Mouse (Mus musculus) megakaryocyte, embryonic 14.5 days (primary cell): ENCODE data around the gene Gm3250. TPM values are rescaled to one million over a fixed set of nuclear protein-coding genes. Genes with fewer than 3 reads are reported as not detected.
"Not testable (repeated sequence)": the region's sequence is repeated elsewhere in the genome, so short reads cannot be mapped to it uniquely, and the experiment has no call there.

Experiments used
- H3K27me3 ChIP-seq: replicated peaks from 2 replicates; pipeline ENCODE3; 2012; ENCODE audit warnings: inconsistent platforms
- H3K36me3 ChIP-seq: replicated peaks from 2 replicates; pipeline ENCODE3; 2012; ENCODE audit warnings: low read length, inconsistent platforms, mixed read lengths
- H3K4me1 ChIP-seq: 2 replicates; pipeline ENCODE4 v1.6.1; 2012; ENCODE audit warnings: inconsistent platforms
- H3K4me3 ChIP-seq: replicated peaks from 2 replicates; pipeline ENCODE3; 2012; ENCODE audit warnings: moderate library complexity, mild to moderate bottlenecking, inconsistent platforms
- H3K9me3 ChIP-seq: 2 replicates; pipeline ENCODE4 v1.6.1; 2012; ENCODE audit warnings: inconsistent platforms
- FLI1 ChIP-seq: IDR thresholded peaks from 2 replicates; pipeline ENCODE4 v1.6.1; 2012; ENCODE audit warnings: low read length, inconsistent platforms, mixed read lengths
- GATA1 ChIP-seq: IDR thresholded peaks from 3 replicates; pipeline ENCODE4 v1.6.1; 2012; ENCODE audit warnings: mixed read lengths, low read length, inconsistent platforms, borderline replicate concordance
- polyA plus RNA-seq: library from polyadenylated mRNA; stranded (reverse); fragments of >175 nt; gene quantifications from 2 replicates; pipeline ENCODE4 v1.2.3, GENCODE M21; 2012; ENCODE audit warnings: low replicate concordance; ENCODE audit not compliant: insufficient read depth

The Gm3250 gene
- polyA plus RNA-seq, 1 experiment, result not detected

- Histone ChIP-seq H3K4me3 (no peak overlapping the region), H3K4me1 (peaks cover 42% of the 10 kb centered on the region), H3K36me3 (no peaks in the 10 kb centered on the region), H3K27me3 (peaks cover 35% of the 10 kb centered on the region), H3K9me3 (no peaks in the 10 kb centered on the region)
- TF ChIP-seq FLI1 (no peak), GATA1 (no peak)
These were observed 15.3 kb upstream of the Gm3250 start for GRCm38 (mm10) chr10:77797677-77798076.

- TF ChIP-seq FLI1 (no peak), GATA1 (no peak)
- peaks cover 33% of the 10 kb centered on the region for H3K27me3 ChIP-seq
- H3K4me1 ChIP-seq, result peaks cover 34% of the 10 kb centered on the region
- H3K9me3 ChIP-seq, result no peaks in the 10 kb centered on the region
- H3K36me3 ChIP-seq, result no peaks in the 10 kb centered on the region
- no peak within 1 kb of the TSS for H3K4me3 ChIP-seq
These were observed 12.6 kb upstream of the Gm3250 start, which contains the start of gene Gm9639 for GRCm38 (mm10) chr10:77794976-77795375. Gm9639 (minus strand) TSS chr10:77795076.

- Histone ChIP-seq H3K4me3 (no peak overlapping the region), H3K27me3 (peaks cover 9% of the 10 kb centered on the region), H3K4me1 (no peaks in the 10 kb centered on the region), H3K36me3 (no peaks in the 10 kb centered on the region), H3K9me3 (no peaks in the 10 kb centered on the region)
- no peak for TF ChIP-seq FLI1
- no peak for TF ChIP-seq GATA1
These were observed 6.3 kb upstream of the Gm3250 start for GRCm38 (mm10) chr10:77788621-77789020.

GRCm38 (mm10) chr10:77787876-77788275 is 5.5 kb upstream of the Gm3250 start, which contains the start of gene Gm7137:
Gm7137 (minus strand) TSS chr10:77788200.
- not testable (repeated sequence) for H3K9me3 ChIP-seq, H3K36me3 ChIP-seq, H3K27me3 ChIP-seq

GRCm38 (mm10) chr10:77783396-77783795 is 1.1 kb upstream of the Gm3250 start:
- H3K36me3 ChIP-seq, H3K4me1 ChIP-seq, H3K4me3 ChIP-seq, H3K27me3 ChIP-seq, H3K9me3 ChIP-seq: not testable (repeated sequence)

More at GRCm38 (mm10) chr10:77787876-77788275, 5.5 kb upstream of the Gm3250 start, which contains the start of gene Gm7137:
- not testable (repeated sequence) for H3K4me1 ChIP-seq, H3K4me3 ChIP-seq

- H3K36me3 ChIP-seq, H3K9me3 ChIP-seq, H3K27me3 ChIP-seq, H3K4me3 ChIP-seq, H3K4me1 ChIP-seq: not testable (repeated sequence)
These were observed 5.5 kb downstream of the Gm3250 start, which contains the start of gene Gm7138 for GRCm38 (mm10) chr10:77776844-77777243. Gm7138 (minus strand) TSS chr10:77776944.

- H3K9me3 ChIP-seq, H3K36me3 ChIP-seq: not testable (repeated sequence)
These were observed 10.2 kb downstream of the Gm3250 start for GRCm38 (mm10) chr10:77772142-77772541.

GRCm38 (mm10) chr10:77771225-77771624 is 11.1 kb downstream of the Gm3250 start, which contains the start of gene Gm3238:
Gm3238 (minus strand) TSS chr10:77771325.
- not testable (repeated sequence) for H3K9me3 ChIP-seq, H3K27me3 ChIP-seq, H3K4me3 ChIP-seq, H3K4me1 ChIP-seq, H3K36me3 ChIP-seq

More at GRCm38 (mm10) chr10:77772142-77772541, 10.2 kb downstream of the Gm3250 start:
- not testable (repeated sequence) for H3K27me3 ChIP-seq, H3K4me1 ChIP-seq, H3K4me3 ChIP-seq

- no peaks in the 10 kb centered on the region for H3K36me3 ChIP-seq
- H3K9me3 ChIP-seq, result no peaks in the 10 kb centered on the region
- no peaks in the 10 kb centered on the region for H3K4me1 ChIP-seq
- H3K4me3 ChIP-seq, result no peak overlapping the region
- TF ChIP-seq FLI1 (no peak), GATA1 (no peak)
- peaks cover 8% of the 10 kb centered on the region for H3K27me3 ChIP-seq
These were observed 12.6 kb downstream of the Gm3250 start for GRCm38 (mm10) chr10:77769727-77770126.

- H3K36me3 ChIP-seq, H3K4me3 ChIP-seq, H3K4me1 ChIP-seq, H3K9me3 ChIP-seq: not testable (repeated sequence)
- peaks cover 11% of the 10 kb centered on the region for H3K27me3 ChIP-seq
These were observed 22.8 kb downstream of the Gm3250 start, which contains the start of gene Gm3233 for GRCm38 (mm10) chr10:77759582-77759981. Gm3233 (minus strand) TSS chr10:77759682.

- Histone ChIP-seq H3K4me1 (peaks cover 5% of the 10 kb centered on the region; the same call in 1 of the 2 replicates), H3K27me3 (peaks cover 24% of the 10 kb centered on the region), H3K36me3 (no peaks in the 10 kb centered on the region), H3K4me3 (no peak overlapping the region), H3K9me3 (peaks cover 10% of the 10 kb centered on the region)
- TF ChIP-seq GATA1 (no peak), FLI1 (no peak)
These were observed 28.9 kb downstream of the Gm3250 start for GRCm38 (mm10) chr10:77753448-77753847.

GRCm38 (mm10) chr10:77752312-77752711 is 30.0 kb downstream of the Gm3250 start:
- not testable (repeated sequence) for H3K36me3 ChIP-seq, H3K4me3 ChIP-seq, H3K4me1 ChIP-seq
- Histone ChIP-seq H3K27me3 (peaks cover 25% of the 10 kb centered on the region), H3K9me3 (peaks cover 21% of the 10 kb centered on the region)

- Histone ChIP-seq H3K27me3 (peaks cover 23% of the 10 kb centered on the region), H3K4me3 (peak within 1 kb of the TSS; percentile 50), H3K9me3 (peaks cover 29% of the 10 kb centered on the region)
- not testable (repeated sequence) for H3K36me3 ChIP-seq, H3K4me1 ChIP-seq
These were observed 31.1 kb downstream of the Gm3250 start, which contains the start of gene Gm9736 for GRCm38 (mm10) chr10:77751254-77751653. Gm9736 (minus strand) TSS chr10:77751354.

- not testable (repeated sequence) for H3K36me3 ChIP-seq, H3K4me1 ChIP-seq
- Histone ChIP-seq H3K27me3 (peaks cover 28% of the 10 kb centered on the region), H3K4me3 (peak overlapping the region; percentile 50), H3K9me3 (peaks cover 34% of the 10 kb centered on the region)
These were observed 31.7 kb downstream of the Gm3250 start for GRCm38 (mm10) chr10:77750686-77751085.

- not testable (repeated sequence) for H3K4me1 ChIP-seq, H3K4me3 ChIP-seq, H3K36me3 ChIP-seq
- Histone ChIP-seq H3K27me3 (peaks cover 41% of the 10 kb centered on the region), H3K9me3 (peaks cover 11% of the 10 kb centered on the region)
These were observed 40.2 kb downstream of the Gm3250 start, which contains the start of gene Gm18596 for GRCm38 (mm10) chr10:77741924-77742688. Gm18596 (minus strand) TSS chr10:77742638.
